Mouse (Mus musculus): ENCODE results near the gene Kdm6b. TPM values are rescaled to one million over a fixed set of nuclear protein-coding genes. Genes with fewer than 3 reads are reported as not detected.

Gene Kdm6b
- polyA plus RNA-seq (2012; rRNA removed) (1.1 and 1.4 TPM in 2 replicates), polyA plus RNA-seq (2014; fragmentation: Nextera tagmentation; extraction: Ambion mirVana) (2.9 TPM in 2 replicates)

- Histone ChIP-seq H3K9me3 (ENCODE audit: control insufficient read depth, low read length) (no peaks in the 10 kb centered on the region), H3K4me1 (replicated peaks; ENCODE audit: control insufficient read depth in 2 of 2, insufficient read depth in 2 of 2, low read length in 1 of 2) (peaks cover 10 to 40% of the 10 kb centered on the region in 2 experiments), H3K4me3 (ENCODE audit: insufficient read depth in 1 of 2, low read depth in 2 of 2, low read length in 2 of 2) (no peak within 1 kb of the TSS; a peak in 1 of 4 replicates), H3K4me2 (ENCODE audit: low read depth) (peak within 1 kb of the TSS; percentile 60), H3K36me3 (replicated peaks; ENCODE audit: control insufficient read depth, insufficient read depth, low read depth) (no peaks in the 10 kb centered on the region), H3K27me3 (ENCODE audit: control insufficient read depth, insufficient read depth, low read length) (peaks cover 17% of the 10 kb centered on the region), H3K27ac (no peak within 1 kb of the TSS), H3K9ac (replicated peaks) (no peak within 1 kb of the TSS)
- no peak for TF ChIP-seq EP300 (IDR thresholded peaks at IDR 0.05; ENCODE audit: low read depth)
- no peak for TF ChIP-seq CTCF (IDR thresholded peaks at IDR 0.05; ENCODE audit: low read depth)
- 42% methylated on average over 12 of the region's 12 CpGs for WGBS (ENCODE audit: insufficient replicate concordance)
- ATAC-seq (ENCODE audit: insufficient read depth) (no peak), DNase-seq (ENCODE audit: low read depth in 3 of 3, low spot score in 3 of 3) (no peak)
These were observed at the start of gene Kdm6b for GRCm38 (mm10) chr11:69413221-69414181. TSS of gene Kdm6b (minus strand) at chr11:69413675.

- H3K36me3 ChIP-seq (replicated peaks; ENCODE audit: control insufficient read depth, insufficient read depth, low read depth), result no peaks in the 10 kb centered on the region
- H3K4me3 ChIP-seq (ENCODE audit: insufficient read depth in 1 of 2, low read depth in 2 of 2, low read length in 2 of 2), result no peak overlapping the region
- H3K27ac ChIP-seq, result no peak overlapping the region
- no peak overlapping the region for H3K9ac ChIP-seq (replicated peaks)
- no peak for TF ChIP-seq CTCF (IDR thresholded peaks at IDR 0.05; ENCODE audit: low read depth)
- TF ChIP-seq EP300 (IDR thresholded peaks at IDR 0.05; ENCODE audit: low read depth), result no peak
- H3K9me3 ChIP-seq (ENCODE audit: control insufficient read depth, low read length), result no peaks in the 10 kb centered on the region
- H3K4me1 ChIP-seq (replicated peaks; ENCODE audit: control insufficient read depth in 2 of 2, insufficient read depth in 2 of 2, low read length in 1 of 2), result peaks cover 10 to 14% of the 10 kb centered on the region in 2 experiments
- no peak overlapping the region for H3K4me2 ChIP-seq (ENCODE audit: low read depth)
- DNase-seq (ENCODE audit: low read depth in 3 of 3, low spot score in 3 of 3) (no peak), ATAC-seq (ENCODE audit: insufficient read depth) (no peak)
- no peaks in the 10 kb centered on the region for H3K27me3 ChIP-seq (ENCODE audit: control insufficient read depth, insufficient read depth, low read length)
- 23% methylated on average over 5 of the region's 5 CpGs for WGBS (ENCODE audit: insufficient replicate concordance)
These were observed 48.1 kb upstream of the Kdm6b start for GRCm38 (mm10) chr11:69461568-69461967.

DNA sequence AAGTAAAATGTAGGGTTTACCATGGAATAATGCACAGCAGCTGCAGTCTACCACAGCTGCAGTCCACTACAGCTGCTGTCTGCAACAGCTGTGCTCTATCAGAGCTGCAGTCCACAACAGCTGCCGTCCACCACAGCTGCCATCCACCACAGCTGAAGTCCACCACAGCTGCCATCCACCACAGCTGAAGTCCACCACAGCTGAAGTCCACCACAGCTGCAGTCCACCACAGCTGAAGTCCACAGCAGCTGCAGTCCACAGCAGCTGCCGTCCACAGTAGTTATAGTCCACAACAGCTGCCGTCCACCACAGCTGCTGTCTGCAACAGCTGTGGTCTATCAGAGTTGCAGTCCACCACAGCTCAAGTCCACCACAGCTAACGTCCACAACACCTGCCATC, 46.4 kb upstream of the Kdm6b start:
- no peak overlapping the region for H3K27ac ChIP-seq
- H3K36me3 ChIP-seq (replicated peaks; ENCODE audit: control insufficient read depth, insufficient read depth, low read depth), result no peaks in the 10 kb centered on the region
- ATAC-seq (ENCODE audit: insufficient read depth) (no peak), DNase-seq (ENCODE audit: low read depth in 3 of 3, low spot score in 3 of 3) (no peak)
- TF ChIP-seq EP300 (IDR thresholded peaks at IDR 0.05; ENCODE audit: low read depth), result no peak
- no peak for TF ChIP-seq CTCF (IDR thresholded peaks at IDR 0.05; ENCODE audit: low read depth)
- WGBS (ENCODE audit: insufficient replicate concordance), result 53% methylated on average over 4 of the region's 4 CpGs
- H3K4me3 ChIP-seq (ENCODE audit: insufficient read depth in 1 of 2, low read depth in 2 of 2, low read length in 2 of 2), result no peak overlapping the region
- H3K27me3 ChIP-seq (ENCODE audit: control insufficient read depth, insufficient read depth, low read length), result no peaks in the 10 kb centered on the region
- no peak overlapping the region for H3K9ac ChIP-seq (replicated peaks)
- H3K9me3 ChIP-seq (ENCODE audit: control insufficient read depth, low read length), result no peaks in the 10 kb centered on the region
- H3K4me2 ChIP-seq (ENCODE audit: low read depth), result no peak overlapping the region
- peaks cover 10 to 15% of the 10 kb centered on the region in 2 experiments for H3K4me1 ChIP-seq (replicated peaks; ENCODE audit: control insufficient read depth in 2 of 2, insufficient read depth in 2 of 2, low read length in 1 of 2)

- no peaks in the 10 kb centered on the region for H3K36me3 ChIP-seq (replicated peaks; ENCODE audit: control insufficient read depth, insufficient read depth, low read depth)
- H3K4me2 ChIP-seq (ENCODE audit: low read depth), result peak overlapping the region; percentile 20; the same call in 1 of the 2 replicates
- TF ChIP-seq CTCF (IDR thresholded peaks at IDR 0.05; ENCODE audit: low read depth) (no peak), EP300 (IDR thresholded peaks at IDR 0.05; ENCODE audit: low read depth) (no peak)
- no peaks in the 10 kb centered on the region for H3K9me3 ChIP-seq (ENCODE audit: control insufficient read depth, low read length)
- 25% methylated on average over 6 of the region's 6 CpGs for WGBS (ENCODE audit: insufficient replicate concordance)
- H3K4me1 ChIP-seq (replicated peaks; ENCODE audit: control insufficient read depth in 2 of 2, insufficient read depth in 2 of 2, low read length in 1 of 2), result peaks cover 10 to 22% of the 10 kb centered on the region in 2 experiments
- DNase-seq (ENCODE audit: low read depth in 3 of 3, low spot score in 3 of 3) (peak in 1 of 3 experiments; percentile 11), ATAC-seq (ENCODE audit: insufficient read depth) (peak; percentile 41; the same call in 1 of the 2 replicates)
- no peaks in the 10 kb centered on the region for H3K27me3 ChIP-seq (ENCODE audit: control insufficient read depth, insufficient read depth, low read length)
- H3K27ac ChIP-seq, result no peak overlapping the region
- H3K4me3 ChIP-seq (ENCODE audit: insufficient read depth in 1 of 2, low read depth in 2 of 2, low read length in 2 of 2), result no peak overlapping the region
- H3K9ac ChIP-seq (replicated peaks), result no peak overlapping the region; the same call in 1 of the 2 replicates
These were observed 43.6 kb upstream of the Kdm6b start for GRCm38 (mm10) chr11:69457006-69457579.
